Mouse (Mus musculus): ENCODE results near the gene Rps4x. TPM values are rescaled to one million over a fixed set of nuclear protein-coding genes. Genes with fewer than 3 reads are reported as not detected.

The Rps4x gene
- 400 and 937 TPM in 2 replicates for polyA plus RNA-seq (2012; rRNA removed; ENCODE audit: low replicate concordance)

DNA sequence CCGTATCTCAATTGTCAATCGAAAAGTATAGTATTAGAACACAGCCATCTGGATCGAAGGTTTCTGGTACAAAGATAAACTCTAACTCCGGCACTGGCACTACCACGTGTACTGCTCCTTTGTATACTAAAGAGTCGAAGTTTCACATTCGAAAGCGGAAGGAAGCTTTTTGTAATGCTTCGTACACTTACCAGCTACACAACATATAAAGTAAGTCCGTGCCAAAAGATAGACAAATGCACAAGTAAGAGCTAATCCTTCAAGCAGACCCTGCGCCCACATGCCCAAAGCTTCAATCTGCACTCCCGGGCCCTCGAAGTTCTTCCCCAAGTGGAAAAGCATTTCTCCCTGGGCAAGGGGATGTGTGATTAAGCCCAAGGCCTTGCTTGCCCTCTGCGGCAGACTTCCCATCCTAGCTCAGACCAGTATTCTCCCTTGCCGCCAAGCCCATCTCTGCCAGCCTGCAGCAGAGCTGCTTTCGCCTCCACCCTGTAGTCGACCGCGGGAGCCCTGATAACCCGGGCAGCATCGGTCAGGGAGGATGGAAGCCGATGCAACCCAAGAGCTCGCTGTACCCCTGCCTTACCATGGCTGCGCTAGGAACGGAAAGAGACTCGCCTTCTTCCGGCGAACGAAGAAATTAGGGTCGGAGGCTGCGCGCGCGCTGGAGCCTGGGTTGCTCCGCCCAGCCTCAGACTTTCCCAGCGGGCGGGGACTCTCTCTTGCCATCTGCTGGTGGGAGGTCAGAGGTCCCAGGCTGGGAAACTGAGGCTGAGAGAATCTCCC, at the start of gene Rps4x:
TSS of gene Rps4x (minus strand) at position 683 of the 786 bp plus-strand sequence.

DNA sequence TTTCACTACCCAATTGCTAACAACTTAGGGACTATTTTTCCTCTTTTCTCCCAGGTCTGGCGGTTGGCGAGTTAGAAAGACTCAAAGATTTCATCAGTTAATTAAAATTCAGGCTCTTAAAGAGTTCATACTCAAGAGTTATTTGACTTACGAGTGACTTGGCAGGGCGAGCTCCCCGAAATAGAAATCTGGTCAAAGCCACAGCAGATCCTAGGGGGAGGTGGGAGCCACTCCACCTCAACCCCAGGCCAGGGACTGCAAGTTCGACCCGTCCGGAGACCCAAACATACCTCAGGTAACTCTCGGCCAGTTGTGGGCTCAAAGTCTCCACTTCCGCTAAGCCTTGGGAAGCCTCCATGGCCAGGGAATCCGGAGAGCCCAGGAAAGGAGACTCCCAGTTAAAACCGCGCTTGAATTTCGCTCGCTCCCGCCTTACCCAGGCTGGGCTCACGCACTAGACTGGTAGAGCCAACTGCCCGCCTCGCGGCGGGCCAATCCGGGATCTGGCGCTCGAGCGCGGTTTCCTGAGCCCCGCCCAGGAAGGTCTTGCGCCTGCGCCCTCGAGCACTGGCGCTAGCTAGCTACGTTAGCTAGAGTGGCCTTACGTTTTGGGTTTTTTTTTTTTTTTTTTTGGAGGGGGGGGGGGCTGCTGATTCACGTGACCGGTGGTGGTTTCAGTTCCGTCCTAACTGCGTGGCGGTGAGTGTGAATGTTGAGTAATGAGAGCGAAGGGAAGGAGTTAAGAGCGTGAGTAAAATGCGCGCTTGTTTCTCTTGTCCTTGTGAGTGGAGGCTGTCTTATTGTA, 32.4 kb downstream of the Rps4x start, which contains the start of gene Ercc6l:
TSS of gene Ercc6l (minus strand) at position 474 of the 805 bp plus-strand sequence.

Other genes with a start within 250 kb of the Rps4x start
- gene Rtl5, start 118.1 kb downstream of the Rps4x start, polyA plus RNA-seq (2012; rRNA removed; ENCODE audit: low replicate concordance) = 6.6 and 8.2 TPM in 2 replicates
- 1.2 and 1.6 TPM in 2 replicates for gene Pin4, start 69.9 kb downstream of the Rps4x start, polyA plus RNA-seq (2012; rRNA removed; ENCODE audit: low replicate concordance)
- 0.17 and 1.2 TPM in 2 replicates for gene Ercc6l, start 32.3 kb downstream of the Rps4x start, polyA plus RNA-seq (2012; rRNA removed; ENCODE audit: low replicate concordance)
- 0.46 and 5.3 TPM in 2 replicates for gene Cited1, start 62.8 kb upstream of the Rps4x start, polyA plus RNA-seq (2012; rRNA removed; ENCODE audit: low replicate concordance)

Data from subcutaneous adipose tissue, adult 2 months (tissue).